Mouse (Mus musculus) kidney, postnatal 25 days (tissue): ENCODE data around the gene 9130213A22Rik.

Experiments
- DNase-seq, 2 experiments: peaks; one replicate each; pipeline ENCODE4 v3.0.0; 2021; ENCODE audit warnings: mixed read lengths in 2 of 2

9130213A22Rik gene

GRCm38 (mm10) chr11:69122336-69122951 is at the start of gene 9130213A22Rik:
TSS of gene 9130213A22Rik (minus strand) at chr11:69122589.
- DNase-seq: peak; percentile 85 to 93

- DNase-seq: peak; percentile 66 to 80
These were observed 49.2 kb upstream of the 9130213A22Rik start for GRCm38 (mm10) chr11:69171626-69172025.

GRCm38 (mm10) chr11:69169313-69169712 is 46.9 kb upstream of the 9130213A22Rik start:
- DNase-seq: no peak

GRCm38 (mm10) chr11:69156800-69157199 is 34.4 kb upstream of the 9130213A22Rik start, which contains the start of gene Alox12b:
TSS of gene Alox12b (plus strand) at chr11:69156989.
- DNase-seq: no peak

- DNase-seq: no peak
These were observed 33.0 kb upstream of the 9130213A22Rik start for GRCm38 (mm10) chr11:69155351-69155750.

GRCm38 (mm10) chr11:69153831-69154230 is 31.4 kb upstream of the 9130213A22Rik start:
- no peak for DNase-seq

GRCm38 (mm10) chr11:69151004-69151403 is 28.6 kb upstream of the 9130213A22Rik start:
- DNase-seq: no peak

GRCm38 (mm10) chr11:69150444-69150843 is 28.1 kb upstream of the 9130213A22Rik start:
- DNase-seq: peak; percentile 74 to 85

GRCm38 (mm10) chr11:69149728-69150127 is 27.3 kb upstream of the 9130213A22Rik start:
- no peak for DNase-seq

GRCm38 (mm10) chr11:69148451-69148960 is 26.1 kb upstream of the 9130213A22Rik start:
- no peak for DNase-seq

GRCm38 (mm10) chr11:69147546-69147945 is 25.2 kb upstream of the 9130213A22Rik start:
- no peak for DNase-seq

GRCm38 (mm10) chr11:69135361-69135760 is 13.0 kb upstream of the 9130213A22Rik start:
- no peak for DNase-seq

- DNase-seq: no peak
These were observed 12.2 kb upstream of the 9130213A22Rik start for GRCm38 (mm10) chr11:69134622-69134968.

GRCm38 (mm10) chr11:69133923-69134621 is 11.7 kb upstream of the 9130213A22Rik start:
- peak; percentile 60 to 71 for DNase-seq

- no peak for DNase-seq
These were observed 11.2 kb upstream of the 9130213A22Rik start for GRCm38 (mm10) chr11:69133566-69133922.

- DNase-seq: no peak
These were observed 6.2 kb upstream of the 9130213A22Rik start for GRCm38 (mm10) chr11:69128426-69129122.

GRCm38 (mm10) chr11:69126706-69127095 is 4.3 kb upstream of the 9130213A22Rik start:
- no peak for DNase-seq

- no peak for DNase-seq
These were observed 3.7 kb upstream of the 9130213A22Rik start for GRCm38 (mm10) chr11:69125919-69126705.

- no peak for DNase-seq
These were observed 3.3 kb upstream of the 9130213A22Rik start, which contains the start of gene Aloxe3 for GRCm38 (mm10) chr11:69125852-69125918. TSS of gene Aloxe3 (plus strand) at chr11:69125896.

GRCm38 (mm10) chr11:69125041-69125851 is 2.9 kb upstream of the 9130213A22Rik start:
- DNase-seq: peak; percentile 89

- peak; percentile 62 to 81 for DNase-seq
These were observed 2.1 kb upstream of the 9130213A22Rik start for GRCm38 (mm10) chr11:69124498-69124847.

- peak; percentile 90 to 94 for DNase-seq
These were observed 1.5 kb upstream of the 9130213A22Rik start for GRCm38 (mm10) chr11:69123693-69124497.
